Mouse (Mus musculus): ENCODE data around the gene Cdk20.

GRCm38 (mm10) chr13:64440592-64440991, 8.5 kb downstream of the Cdk20 start:
- TF ChIP-seq CTCF (IDR thresholded peaks at IDR 0.05; ENCODE audit: borderline replicate concordance, insufficient read depth, low read depth, low read length): no peak
- TF ChIP-seq POLR2A (IDR thresholded peaks at IDR 0.05; ENCODE audit: borderline replicate concordance, insufficient read depth, low read length): no peak
